Mouse (Mus musculus) ES-Bruce4 (cell line): Measurements from ENCODE around the gene Defa17. TPM values are rescaled to one million over a fixed set of nuclear protein-coding genes. Genes with fewer than 3 reads are reported as not detected.
"Not testable (repeated sequence)": the region's sequence is repeated elsewhere in the genome, so short reads cannot be mapped to it uniquely, and the experiment has no call there.

ENCODE experiments used
- H3K27ac ChIP-seq: 2 replicates; pipeline ENCODE4 v1.5.1; 2012; ENCODE audit warnings: low read length, inconsistent platforms; ENCODE audit not compliant: insufficient read depth
- H3K27me3 ChIP-seq: 2 replicates; pipeline ENCODE4 v1.6.1; 2012; ENCODE audit warnings: mild to moderate bottlenecking, low read length, inconsistent platforms; ENCODE audit not compliant: control insufficient read depth, poor library complexity, insufficient read depth, severe bottlenecking
- H3K36me3 ChIP-seq: 2 replicates; pipeline ENCODE4 v1.6.1; 2012; ENCODE audit warnings: inconsistent platforms, mild to moderate bottlenecking, low read length, moderate library complexity; ENCODE audit not compliant: control insufficient read depth, poor library complexity, insufficient read depth, severe bottlenecking
- H3K4me1 ChIP-seq: one replicate; pipeline ENCODE4 v1.8.1; 2011; ENCODE audit warnings: low read length; ENCODE audit not compliant: control insufficient read depth, insufficient read depth
- H3K4me3 ChIP-seq: 2 replicates; pipeline ENCODE4 v1.5.1; 2011; ENCODE audit warnings: low read depth, mild to moderate bottlenecking, low read length
- H3K9ac ChIP-seq: 2 replicates; pipeline ENCODE4 v1.6.1; 2012; ENCODE audit warnings: low read depth, mild to moderate bottlenecking, inconsistent platforms; ENCODE audit not compliant: poor library complexity, severe bottlenecking
- H3K9me3 ChIP-seq: replicated peaks from 2 replicates; pipeline ENCODE4 v1.6.1; 2012; ENCODE audit warnings: mild to moderate bottlenecking, low read length, inconsistent platforms; ENCODE audit not compliant: control insufficient read depth, poor library complexity, insufficient read depth, severe bottlenecking
- polyA plus RNA-seq: library from polyadenylated mRNA; stranded (reverse); fragments of >200 nt; gene quantifications from 2 replicates; pipeline ENCODE4 v1.2.4, GENCODE M21; 2011; ENCODE audit warnings: low read depth; ENCODE audit not compliant: missing spikeins, insufficient read depth, insufficient read length

Gene Defa17
- not detected in 2 replicates for polyA plus RNA-seq

DNA sequence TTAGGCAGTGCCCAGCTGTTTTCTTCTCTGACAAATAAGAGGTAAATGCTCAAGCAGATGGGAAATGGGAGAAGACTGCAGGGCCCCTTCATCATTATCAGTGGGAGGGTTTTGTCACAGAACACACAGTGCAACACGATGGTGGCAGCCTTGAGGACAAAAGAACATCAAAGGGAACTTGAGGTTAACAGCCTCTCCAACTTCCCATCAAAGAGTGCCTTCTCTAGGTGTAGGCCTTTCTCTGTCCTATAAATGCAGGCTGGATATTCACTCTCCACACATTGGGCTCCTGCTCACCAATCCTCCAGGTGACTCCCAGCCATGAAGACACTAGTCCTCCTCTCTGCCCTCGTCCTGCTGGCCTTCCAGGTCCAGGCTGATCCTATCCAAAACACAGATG, at the start of gene Defa17:
Gene Defa17, plus strand, starts transcription at position 301 of the 400 bp plus-strand sequence.
- not testable (repeated sequence) for H3K9ac ChIP-seq, H3K4me1 ChIP-seq, H3K27ac ChIP-seq, H3K27me3 ChIP-seq, H3K9me3 ChIP-seq, H3K4me3 ChIP-seq, H3K36me3 ChIP-seq

DNA sequence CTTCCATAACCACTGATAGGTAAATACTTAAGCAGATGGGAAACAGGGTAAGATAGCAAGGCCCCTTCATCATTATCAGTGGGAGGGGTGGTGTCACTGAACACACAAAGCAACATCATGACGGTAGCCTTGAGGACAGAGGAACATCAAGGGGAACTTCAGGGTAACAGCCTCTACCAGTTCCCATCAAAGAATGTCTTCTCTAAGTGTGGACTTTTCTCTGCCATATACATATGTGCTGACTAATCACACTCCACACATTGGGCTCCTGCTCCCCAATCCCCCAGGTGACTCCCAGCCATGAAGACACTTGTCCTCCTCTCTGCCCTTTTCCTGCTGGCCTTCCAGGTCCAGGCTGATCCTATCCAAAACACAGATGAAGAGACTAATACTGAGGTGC, 37.7 kb upstream of the Defa17 start, which contains the start of gene Defa26:
Gene Defa26, plus strand, starts transcription at position 301 of the 400 bp plus-strand sequence.
- H3K4me3 ChIP-seq, H3K27ac ChIP-seq, H3K9me3 ChIP-seq, H3K36me3 ChIP-seq, H3K9ac ChIP-seq, H3K4me1 ChIP-seq, H3K27me3 ChIP-seq: not testable (repeated sequence)

DNA sequence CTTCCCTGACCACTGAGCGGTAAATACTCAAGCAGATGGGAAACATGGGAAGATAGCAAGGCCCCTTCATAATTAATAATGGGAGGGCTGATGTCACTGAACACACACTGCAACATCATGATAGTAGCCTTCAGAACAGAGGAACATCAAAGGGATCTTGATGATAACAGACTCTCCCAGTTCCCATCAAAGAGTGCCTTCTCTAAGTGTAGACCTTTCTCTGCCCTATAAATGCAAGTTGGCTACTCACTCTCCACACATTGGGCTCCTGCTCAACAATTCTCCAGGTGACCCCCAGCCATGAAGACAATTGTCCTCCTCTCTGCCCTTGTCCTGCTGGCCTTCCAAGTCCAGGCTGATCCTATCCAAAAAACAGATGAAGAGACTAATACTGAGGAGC, 9.9 kb downstream of the Defa17 start, which contains the start of gene Defa34:
Gene Defa34, plus strand, starts transcription at position 301 of the 400 bp plus-strand sequence.
- not testable (repeated sequence) for H3K4me3 ChIP-seq, H3K36me3 ChIP-seq, H3K9me3 ChIP-seq, H3K27me3 ChIP-seq, H3K27ac ChIP-seq, H3K9ac ChIP-seq, H3K4me1 ChIP-seq

DNA sequence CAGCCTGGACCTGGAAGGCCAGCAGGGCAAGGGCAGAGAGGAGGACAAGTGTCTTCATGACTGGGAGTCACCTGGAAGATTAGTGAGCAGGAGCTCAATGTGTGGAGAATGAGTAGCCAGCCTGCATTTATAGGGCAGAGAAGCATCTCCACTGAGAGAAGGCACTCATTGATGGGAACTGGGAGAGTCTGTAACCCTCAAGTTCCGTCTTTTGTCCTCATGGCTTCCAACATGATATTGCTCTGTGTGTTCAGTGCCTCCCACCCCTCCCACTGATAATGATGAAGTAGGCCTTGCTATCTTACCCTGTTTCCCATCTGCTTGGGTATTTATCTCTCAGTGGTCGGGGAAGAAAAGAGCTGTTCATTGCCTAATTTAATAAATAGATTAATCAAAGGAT, 48.0 kb downstream of the Defa17 start, which contains the start of gene AY761184:
Gene AY761184, minus strand, starts transcription at position 101 of the 400 bp plus-strand sequence.
- H3K9ac ChIP-seq, H3K36me3 ChIP-seq, H3K4me1 ChIP-seq, H3K27me3 ChIP-seq, H3K4me3 ChIP-seq, H3K27ac ChIP-seq, H3K9me3 ChIP-seq: not testable (repeated sequence)

Other genes starting within 250 kb of the Defa17 start
- not detected in 2 replicates for gene Defa36, start 228.4 kb upstream of the Defa17 start, polyA plus RNA-seq
- gene Gm7849, start 199.2 kb upstream of the Defa17 start, polyA plus RNA-seq, result not detected in 2 replicates
- not detected in 2 replicates for gene Defa20, start 146.5 kb upstream of the Defa17 start, polyA plus RNA-seq
- gene Defa32, start 126.7 kb upstream of the Defa17 start, polyA plus RNA-seq, result not detected in 2 replicates
- gene Defa37, start 90.4 kb upstream of the Defa17 start, polyA plus RNA-seq, result not detected in 2 replicates
- not detected in 2 replicates for gene Defa28, start 72.8 kb upstream of the Defa17 start, polyA plus RNA-seq
- gene Gm7861, start 61.3 kb upstream of the Defa17 start, polyA plus RNA-seq, result not detected in 2 replicates
- gene Defa26, start 37.6 kb upstream of the Defa17 start, polyA plus RNA-seq, result not detected in 2 replicates
- not detected in 2 replicates for gene Defa34, start 10.0 kb downstream of the Defa17 start, polyA plus RNA-seq
- not detected in 2 replicates for gene AY761184, start 47.9 kb downstream of the Defa17 start, polyA plus RNA-seq
- gene Defa24, start 78.7 kb downstream of the Defa17 start, polyA plus RNA-seq, result not detected in 2 replicates
- gene Defb50, start 167.8 kb downstream of the Defa17 start, polyA plus RNA-seq, result not detected in 2 replicates
- gene Defb2, start 184.1 kb downstream of the Defa17 start, polyA plus RNA-seq, result not detected in 2 replicates
- gene Defb10, start 203.1 kb downstream of the Defa17 start, polyA plus RNA-seq, result not detected in 2 replicates
- gene Defb9, start 229.6 kb downstream of the Defa17 start, polyA plus RNA-seq, result not detected in 2 replicates